ENCODE assay signal across 15 mouse cellular contexts in the genomic region with DNA sequence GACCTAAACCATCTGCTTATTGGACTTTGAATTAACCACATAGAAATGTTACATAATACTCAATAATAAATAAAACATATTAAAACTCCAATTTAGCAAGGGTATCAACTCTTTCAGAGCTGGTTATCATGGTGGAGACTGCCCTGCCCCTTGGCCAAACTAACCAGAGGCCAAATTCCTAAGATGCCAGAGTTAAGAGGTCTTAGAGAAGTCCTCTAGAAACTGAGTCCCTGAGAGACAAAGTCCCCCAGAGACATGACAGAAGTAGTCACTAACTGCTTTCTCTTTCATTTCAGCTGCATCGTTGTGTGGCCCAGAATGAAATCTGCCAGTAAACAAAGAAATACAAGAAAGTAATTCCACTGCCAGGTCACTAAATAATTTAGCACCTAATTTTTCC.
DNase-seq lines count a peak whose midpoint lies in the region; ATAC-seq lines count a peak whose summit lies in the region.
"Had no signal": no experiment of that assay in that cellular context is flagged by ENCODE, and none has a peak within 500 bp of the region (broad histone marks: within the 10 kb centered on the region; RNA-seq: fewer than 3 reads in every experiment).

No protein-coding gene starts in this region.

- no peak overlapping the region for H3K4me3 ChIP-seq in heart, embryonic 12.5 days
- H3K4me3 ChIP-seq in intestine, embryonic 14.5 days (ENCODE audit: low read depth, low read length): no peak overlapping the region
- H3K4me3 ChIP-seq in midbrain, embryonic 10.5 days: no peak overlapping the region
- H3K4me3 ChIP-seq: liver, embryonic 13.5 days had no signal

- DNase-seq in heart, postnatal 14 days: no peak
- DNase-seq in lung, postnatal 25 days (ENCODE audit: low spot score): peak; percentile 50
- DNase-seq in lung, postnatal 14 days: no peak
- DNase-seq in intestine, embryonic 14.5 days (ENCODE audit: low spot score): peak; percentile 35
- DNase-seq in midbrain, embryonic 10.5 days (ENCODE audit: low spot score): no peak
- DNase-seq in spleen, adult 18-20 months: no peak
- DNase-seq in frontal cortex, postnatal 36 days (ENCODE audit: low spot score in 2 of 2): no peak
- DNase-seq: cerebellum, adult 9-11 months; kidney, postnatal 10 days; left cerebral cortex, postnatal 4 days; liver, embryonic 13.5 days; right cerebral cortex, adult 18-20 months had no signal

- H3K27me3 ChIP-seq in heart, embryonic 12.5 days (replicated peaks): no peaks in the 10 kb centered on the region
- H3K27me3 ChIP-seq in intestine, embryonic 14.5 days (replicated peaks; ENCODE audit: control insufficient read depth, insufficient read depth, low read length): no peaks in the 10 kb centered on the region
- no peaks in the 10 kb centered on the region for H3K27me3 ChIP-seq in midbrain, embryonic 10.5 days (ENCODE audit: low read depth, poor library complexity, severe bottlenecking)
- H3K27me3 ChIP-seq: liver, embryonic 13.5 days; Patski had no signal

- H3K27ac ChIP-seq in heart, embryonic 12.5 days (ENCODE audit: poor library complexity, severe bottlenecking): peak overlapping the region; percentile 80
- no peak overlapping the region for H3K27ac ChIP-seq in intestine, embryonic 14.5 days (ENCODE audit: low read depth)
- no peak overlapping the region for H3K27ac ChIP-seq in midbrain, embryonic 10.5 days (replicated peaks)
- H3K27ac ChIP-seq: liver, embryonic 13.5 days had no signal

- peak overlapping the region; percentile 60 for H3K4me2 ChIP-seq in heart, embryonic 12.5 days
- H3K4me2 ChIP-seq in intestine, embryonic 14.5 days (ENCODE audit: low read length): peak overlapping the region; percentile 27; the same call in 1 of the 2 replicates
- H3K4me2 ChIP-seq: liver, embryonic 13.5 days; midbrain, embryonic 11.5 days had no signal

- ATAC-seq in heart, embryonic 12.5 days (ENCODE audit: insufficient number of reproducible peaks, low FRiP score): no peak
- no peak for ATAC-seq in intestine, embryonic 14.5 days (replicated peaks; ENCODE audit: low FRiP score, low TSS enrichment, low read depth)
- ATAC-seq: Patski had no signal

- 11% methylated on average over 1 of the region's 1 CpGs for WGBS in heart, embryonic 12.5 days
- 33% methylated on average over 1 of the region's 1 CpGs for WGBS in intestine, embryonic 14.5 days
- WGBS in midbrain, embryonic 10.5 days: 69% methylated on average over 1 of the region's 1 CpGs

- H3K36me3 ChIP-seq in heart, embryonic 12.5 days: peaks cover 36% of the 10 kb centered on the region
- H3K36me3 ChIP-seq in intestine, embryonic 14.5 days (ENCODE audit: control insufficient read depth, insufficient read depth, low read length): peaks cover 7% of the 10 kb centered on the region; the same call in 1 of the 2 replicates
- H3K36me3 ChIP-seq in midbrain, embryonic 10.5 days: peaks cover 18% of the 10 kb centered on the region

- intact Hi-C loops in heart, postnatal 14 days (cut with DNase I): no loop called here

- H3K9ac ChIP-seq in heart, embryonic 12.5 days: 0 out of 2 replicates have a peak overlapping the region, but pooled peaks have one; percentile 24
- no peak overlapping the region for H3K9ac ChIP-seq in intestine, embryonic 14.5 days (ENCODE audit: low read length)
- H3K9ac ChIP-seq: liver, embryonic 13.5 days had no signal

- peaks cover 46% of the 10 kb centered on the region for H3K4me1 ChIP-seq in heart, embryonic 12.5 days (replicated peaks)
- peaks cover 21% of the 10 kb centered on the region for H3K4me1 ChIP-seq in intestine, embryonic 14.5 days (replicated peaks; ENCODE audit: control insufficient read depth, insufficient read depth, low read length)
- H3K4me1 ChIP-seq in midbrain, embryonic 10.5 days: peaks cover 4% of the 10 kb centered on the region; the same call in 1 of the 2 replicates

- H3K9me3 ChIP-seq in heart, embryonic 12.5 days (replicated peaks): no peaks in the 10 kb centered on the region
- no peaks in the 10 kb centered on the region for H3K9me3 ChIP-seq in intestine, embryonic 14.5 days (ENCODE audit: control insufficient read depth, low read length)
- 0 out of 2 replicates have a peak, but pooled peaks cover 3% of the 10 kb centered on the region for H3K9me3 ChIP-seq in midbrain, embryonic 10.5 days (replicated peaks)
- H3K9me3 ChIP-seq: liver, embryonic 13.5 days had no signal

Comparison
In these comparisons a context has a peak if more than half of its experiments do, and no peak if none do; other contexts are left out.
1. DNase-seq: peak in lung, postnatal 25 days (single experiment) and intestine, embryonic 14.5 days (single experiment); none in heart, postnatal 14 days (0 of 2), lung, postnatal 14 days (single experiment), midbrain, embryonic 10.5 days (single experiment), spleen, adult 18-20 months (0 of 2) and frontal cortex, postnatal 36 days (0 of 2).